Mouse (Mus musculus) embryonic facial prominence, embryonic 10.5 days (tissue): Measurements from ENCODE around the gene Dazap1. TPM values are rescaled to one million over a fixed set of nuclear protein-coding genes. Genes with fewer than 3 reads are reported as not detected.

Source experiments
- DNase-seq: peaks from one replicate; pipeline ENCODE4 v3.0.0-alpha.2; 2017; ENCODE audit warnings: low spot score
- H3K27ac ChIP-seq: fragments of 300-500 bp; sonication (generic); replicated peaks from 2 replicates; pipeline ENCODE4 v1.5.1; 2016; ENCODE audit warnings: mild to moderate bottlenecking
- H3K27me3 ChIP-seq: fragments of 300-500 bp; sonication (generic); replicated peaks from 2 replicates; pipeline ENCODE4 v1.6.1; 2016; ENCODE audit warnings: low read depth, mild to moderate bottlenecking; ENCODE audit not compliant: poor library complexity, severe bottlenecking
- H3K36me3 ChIP-seq: fragments of 300-500 bp; sonication (generic); replicated peaks from 2 replicates; pipeline ENCODE4 v1.6.1; 2016; ENCODE audit warnings: mild to moderate bottlenecking, moderate library complexity
- H3K4me1 ChIP-seq: fragments of 300-500 bp; sonication (generic); 2 replicates; pipeline ENCODE4 v1.6.1; 2016
- H3K4me3 ChIP-seq: fragments of 300-500 bp; sonication (generic); 2 replicates; pipeline ENCODE4 v1.5.1; 2016; ENCODE audit warnings: mild to moderate bottlenecking, moderate library complexity
- H3K9me3 ChIP-seq: fragments of 300-500 bp; sonication (generic); 2 replicates; pipeline ENCODE4 v1.6.1; 2016; ENCODE audit warnings: mild to moderate bottlenecking
- WGBS: fragments of 180-500 bp; shearing (Covaris S2); methylation state at CpG from one replicate; pipeline ENCODE4 v1.1.7; 2016; 5-methylcytosine and 5-hydroxymethylcytosine counted together
- polyA plus RNA-seq: library from polyadenylated mRNA; unstranded; fragments of >200 nt; fragmentation: Nextera tagmentation; extraction: Ambion mirVana; gene quantifications from 2 replicates; pipeline ENCODE4 v1.2.1, GENCODE M21; 2016

Gene Dazap1
- polyA plus RNA-seq, 1 experiment from 2014 or later: 56.2 TPM

DNA sequence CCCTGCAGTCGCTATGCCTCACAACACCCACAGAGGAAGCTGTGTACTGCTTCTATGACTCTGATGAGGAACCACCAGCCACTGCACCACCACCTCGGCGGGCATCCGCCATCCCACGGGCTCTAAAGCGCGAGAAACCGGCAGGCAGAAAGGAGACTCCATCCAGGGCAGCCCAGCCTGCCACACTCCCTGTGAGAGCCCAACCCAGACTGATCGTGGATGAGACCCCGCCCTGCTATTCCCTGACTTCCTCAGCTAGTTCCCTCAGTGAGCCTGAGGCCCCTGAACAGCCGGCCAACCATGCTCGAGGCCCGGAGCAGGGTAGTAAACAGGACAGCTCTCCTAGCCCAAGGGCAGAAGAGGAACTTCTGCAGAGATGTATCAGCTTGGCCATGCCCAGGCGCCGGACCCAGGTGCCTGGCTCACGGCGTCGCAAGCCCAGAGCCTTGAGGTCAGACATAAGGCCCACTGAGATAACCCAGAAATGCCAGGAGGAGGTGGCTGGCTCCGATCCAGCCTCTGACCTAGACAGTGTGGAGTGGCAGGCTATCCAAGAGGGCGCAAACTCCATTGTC, 52.4 kb downstream of the Dazap1 start:
- H3K9me3 ChIP-seq: no peaks in the 10 kb centered on the region
- no peak overlapping the region for H3K4me3 ChIP-seq
- peaks cover 38% of the 10 kb centered on the region for H3K4me1 ChIP-seq
- 59% methylated on average over 20 of the region's 20 CpGs for WGBS
- no peak for DNase-seq
- H3K27ac ChIP-seq: no peak overlapping the region
- H3K36me3 ChIP-seq: peaks cover 74% of the 10 kb centered on the region
- H3K27me3 ChIP-seq: peaks cover 94% of the 10 kb centered on the region

DNA sequence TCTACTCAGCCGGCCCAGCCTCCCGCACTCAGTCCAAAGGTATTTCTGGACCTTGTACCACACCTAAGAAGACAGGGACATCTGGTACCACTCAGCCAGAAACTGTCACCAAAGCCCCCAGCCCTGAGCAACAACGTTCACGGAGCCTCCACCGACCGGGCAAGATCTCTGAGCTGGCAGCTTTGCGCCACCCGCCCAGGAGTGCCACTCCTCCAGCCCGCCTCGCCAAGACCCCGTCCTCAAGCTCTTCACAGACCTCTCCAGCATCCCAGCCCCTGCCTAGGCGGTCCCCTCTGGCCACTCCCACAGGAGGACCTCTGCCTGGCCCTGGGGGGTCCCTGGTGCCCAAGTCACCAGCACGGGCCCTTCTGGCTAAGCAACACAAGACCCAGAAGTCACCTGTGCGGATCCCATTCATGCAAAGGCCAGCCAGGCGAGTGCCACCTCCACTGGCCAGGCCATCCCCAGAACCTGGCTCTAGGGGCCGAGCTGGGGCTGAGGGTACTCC, 53.3 kb downstream of the Dazap1 start:
- Histone ChIP-seq H3K36me3 (peaks cover 72% of the 10 kb centered on the region), H3K27me3 (peaks cover 86% of the 10 kb centered on the region), H3K9me3 (no peaks in the 10 kb centered on the region), H3K4me1 (peaks cover 47% of the 10 kb centered on the region), H3K4me3 (peak overlapping the region; percentile 1; the same call in 1 of the 2 replicates), H3K27ac (no peak overlapping the region; the same call in 1 of the 2 replicates)
- no peak for DNase-seq
- 52% methylated on average over 16 of the region's 16 CpGs for WGBS

DNA sequence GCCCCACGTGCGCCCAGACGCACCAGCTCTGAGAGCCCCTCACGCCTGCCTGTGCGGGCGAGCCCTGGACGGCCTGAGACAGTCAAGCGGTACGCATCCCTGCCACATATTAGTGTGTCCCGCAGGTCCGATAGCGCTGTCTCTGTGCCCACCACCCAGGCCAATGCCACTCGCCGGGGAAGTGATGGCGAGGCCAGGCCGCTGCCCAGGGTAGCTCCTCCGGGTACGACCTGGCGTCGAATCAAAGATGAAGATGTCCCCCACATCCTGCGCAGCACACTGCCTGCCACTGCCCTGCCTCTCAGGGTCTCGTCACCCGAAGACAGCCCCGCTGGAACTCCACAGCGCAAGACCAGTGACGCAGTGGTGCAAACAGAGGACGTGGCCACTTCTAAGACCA, 54.0 kb downstream of the Dazap1 start:
- Histone ChIP-seq H3K4me1 (peaks cover 52% of the 10 kb centered on the region), H3K4me3 (peak overlapping the region; percentile 27; the same call in 1 of the 2 replicates), H3K36me3 (peaks cover 71% of the 10 kb centered on the region), H3K27me3 (peaks cover 82% of the 10 kb centered on the region), H3K27ac (no peak overlapping the region), H3K9me3 (no peaks in the 10 kb centered on the region)
- DNase-seq: no peak
- 47% methylated on average over 27 of the region's 27 CpGs for WGBS

- no peak for DNase-seq
- Histone ChIP-seq H3K9me3 (no peaks in the 10 kb centered on the region), H3K36me3 (peaks cover 60% of the 10 kb centered on the region), H3K4me1 (peaks cover 59% of the 10 kb centered on the region), H3K4me3 (peak overlapping the region; percentile 27; the same call in 1 of the 2 replicates), H3K27ac (no peak overlapping the region), H3K27me3 (peaks cover 72% of the 10 kb centered on the region)
- WGBS: 36% methylated on average over 11 of the region's 11 CpGs
Observed at GRCm38 (mm10) chr10:80316359-80316781, 55.1 kb downstream of the Dazap1 start.

DNA sequence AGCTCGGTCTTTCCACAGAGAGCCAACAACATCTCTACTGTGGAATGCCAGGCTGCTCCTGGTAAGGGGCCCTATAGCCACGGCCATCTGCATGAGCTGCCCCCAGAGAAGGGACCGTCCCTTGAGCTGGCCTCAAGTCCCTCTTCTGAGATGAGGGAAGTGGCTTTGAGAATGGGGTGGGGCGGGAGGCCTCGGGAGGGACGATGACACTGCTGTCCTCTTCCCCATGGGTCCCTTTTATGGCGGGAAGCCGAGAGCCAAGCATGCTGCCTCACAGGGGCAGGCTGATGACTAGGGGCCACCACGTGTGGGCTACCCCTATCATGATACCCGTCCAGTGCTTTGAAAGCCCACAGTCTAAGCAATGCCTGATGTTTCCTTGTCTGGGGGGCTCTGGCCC, 55.7 kb downstream of the Dazap1 start:
- no peak overlapping the region for H3K27ac ChIP-seq
- DNase-seq: no peak
- H3K36me3 ChIP-seq: peaks cover 54% of the 10 kb centered on the region
- 58% methylated on average over 10 of the region's 10 CpGs for WGBS
- H3K27me3 ChIP-seq: peaks cover 72% of the 10 kb centered on the region
- peaks cover 65% of the 10 kb centered on the region for H3K4me1 ChIP-seq
- peak overlapping the region; percentile 11; the same call in 1 of the 2 replicates for H3K4me3 ChIP-seq
- H3K9me3 ChIP-seq: no peaks in the 10 kb centered on the region

GRCm38 (mm10) chr10:80320340-80320760, 59.1 kb downstream of the Dazap1 start, which contains the start of gene 2310011J03Rik:
TSS of gene 2310011J03Rik (minus strand) at chr10:80320537.
- under 1% methylated on average over 34 of the region's 34 CpGs for WGBS
- Histone ChIP-seq H3K36me3 (peaks cover 35% of the 10 kb centered on the region), H3K4me1 (peaks cover 76% of the 10 kb centered on the region), H3K27ac (peak within 1 kb of the TSS; percentile 83), H3K4me3 (peak within 1 kb of the TSS; percentile 97), H3K27me3 (peaks cover 62% of the 10 kb centered on the region), H3K9me3 (no peaks in the 10 kb centered on the region)
- peak; percentile 92 for DNase-seq

GRCm38 (mm10) chr10:80321014-80321669, 59.9 kb downstream of the Dazap1 start:
- H3K27me3 ChIP-seq: peaks cover 62% of the 10 kb centered on the region
- peaks cover 68% of the 10 kb centered on the region for H3K4me1 ChIP-seq
- no peaks in the 10 kb centered on the region for H3K9me3 ChIP-seq
- H3K27ac ChIP-seq: 0 out of 2 replicates have a peak overlapping the region, but pooled peaks have one; percentile 54
- H3K36me3 ChIP-seq: peaks cover 27% of the 10 kb centered on the region
- DNase-seq: no peak
- 77% methylated on average over 6 of the region's 6 CpGs for WGBS
- peak overlapping the region; percentile 97; the same call in 1 of the 2 replicates for H3K4me3 ChIP-seq

DNA sequence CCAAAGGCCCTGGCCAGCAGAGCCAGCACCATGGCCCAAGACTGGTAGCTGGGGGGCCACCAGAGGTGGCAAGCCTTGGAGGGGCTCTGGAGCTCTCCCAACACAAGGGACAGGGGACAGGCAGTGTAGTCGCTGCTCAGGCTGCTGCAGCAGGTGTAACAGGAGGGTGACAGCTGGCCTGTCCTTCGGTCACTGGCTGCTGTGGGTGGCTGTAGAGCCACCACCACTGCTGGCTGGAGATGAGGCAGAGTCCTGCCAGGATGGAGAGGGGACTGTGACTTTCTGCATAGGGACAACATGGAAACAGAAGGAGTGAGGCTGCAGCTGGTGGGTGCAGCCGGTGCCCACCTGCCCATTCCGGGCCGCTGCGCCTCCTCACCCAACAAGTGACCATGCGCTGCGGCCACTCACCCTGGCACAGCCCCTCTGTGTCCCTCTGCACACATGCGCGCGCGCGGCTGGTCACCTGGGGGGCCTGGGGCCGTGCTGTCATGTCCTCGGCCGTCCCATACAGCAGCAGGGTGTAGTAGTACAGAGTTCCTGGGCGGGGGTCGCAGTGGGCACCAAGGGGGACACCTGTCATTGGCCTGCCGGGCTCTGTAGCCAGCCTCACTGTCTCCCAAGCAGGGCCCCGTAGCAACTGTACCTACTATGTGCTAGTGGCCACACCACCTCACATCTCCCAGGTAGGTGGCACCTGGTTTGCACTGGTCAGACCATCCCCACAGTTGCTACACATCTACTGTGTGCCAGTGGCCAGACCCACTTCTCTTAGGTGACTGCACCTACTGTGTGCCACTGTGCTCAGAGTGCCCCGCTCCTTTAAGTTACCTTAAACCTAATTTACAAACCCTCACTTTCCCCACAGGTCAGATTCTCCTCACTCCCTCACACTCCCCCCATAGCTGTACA, 60.6 kb downstream of the Dazap1 start:
- 90% methylated on average over 21 of the region's 21 CpGs for WGBS
- no peaks in the 10 kb centered on the region for H3K9me3 ChIP-seq
- 0 out of 2 replicates have a peak overlapping the region, but pooled peaks have one; percentile 54 for H3K27ac ChIP-seq
- peaks cover 24% of the 10 kb centered on the region for H3K36me3 ChIP-seq
- DNase-seq: no peak
- peaks cover 60% of the 10 kb centered on the region for H3K4me1 ChIP-seq
- peak overlapping the region; percentile 63 for H3K4me3 ChIP-seq
- peaks cover 59% of the 10 kb centered on the region for H3K27me3 ChIP-seq

- Histone ChIP-seq H3K4me1 (peaks cover 52% of the 10 kb centered on the region), H3K36me3 (peaks cover 15% of the 10 kb centered on the region), H3K4me3 (peak overlapping the region; percentile 63), H3K27me3 (peaks cover 59% of the 10 kb centered on the region), H3K27ac (peak overlapping the region; percentile 82), H3K9me3 (no peaks in the 10 kb centered on the region)
- WGBS: 8% methylated on average over 28 of the region's 28 CpGs
- peak; percentile 54 for DNase-seq
Observed at GRCm38 (mm10) chr10:80322811-80323211, 61.5 kb downstream of the Dazap1 start.

GRCm38 (mm10) chr10:80323261-80324119, 62.2 kb downstream of the Dazap1 start:
- peak; percentile 80 for DNase-seq
- peak overlapping the region; percentile 82 for H3K27ac ChIP-seq
- no peaks in the 10 kb centered on the region for H3K9me3 ChIP-seq
- H3K4me3 ChIP-seq: peak overlapping the region; percentile 63
- peaks cover 52% of the 10 kb centered on the region for H3K4me1 ChIP-seq
- under 1% methylated on average over 46 of the region's 46 CpGs for WGBS
- H3K27me3 ChIP-seq: peaks cover 59% of the 10 kb centered on the region
- H3K36me3 ChIP-seq: peaks cover 9% of the 10 kb centered on the region
